Mouse (Mus musculus): ENCODE data around the gene Pus10. TPM values are rescaled to one million over a fixed set of nuclear protein-coding genes. Genes with fewer than 3 reads are reported as not detected.

Pus10 gene
- total RNA-seq (2015): 45.1 and 52.1 TPM in 2 replicates
- total RNA-seq (2017): 52.7 and 71.7 TPM in 2 replicates

GRCm38 (mm10) chr11:23665311-23665786 is at the start of gene Pus10:
Gene Pus10, plus strand, starts transcription at chr11:23665674.
- ATAC-seq (replicated peaks; ENCODE audit: poor library complexity): peak; percentile 32

DNA sequence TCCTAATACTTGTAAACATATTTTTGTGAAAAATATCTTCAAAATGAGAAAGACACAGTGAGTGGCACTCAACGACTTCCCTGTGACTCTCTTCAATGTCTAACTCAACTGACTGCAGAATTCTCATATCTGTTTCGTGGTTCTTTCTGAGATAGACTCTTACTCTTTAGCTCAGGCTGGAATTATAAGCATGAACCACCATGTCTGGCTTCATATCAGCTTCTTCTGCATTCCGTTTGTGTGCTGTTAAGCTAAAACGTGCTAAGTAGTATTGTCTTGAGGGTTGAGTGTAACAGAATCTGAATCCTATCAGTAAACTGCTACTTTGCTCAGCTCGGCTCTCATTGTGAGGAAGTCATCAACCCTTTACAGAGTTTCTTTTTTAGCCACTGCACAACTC is 46.5 kb upstream of the Pus10 start:
- ATAC-seq (replicated peaks; ENCODE audit: poor library complexity): no peak

DNA sequence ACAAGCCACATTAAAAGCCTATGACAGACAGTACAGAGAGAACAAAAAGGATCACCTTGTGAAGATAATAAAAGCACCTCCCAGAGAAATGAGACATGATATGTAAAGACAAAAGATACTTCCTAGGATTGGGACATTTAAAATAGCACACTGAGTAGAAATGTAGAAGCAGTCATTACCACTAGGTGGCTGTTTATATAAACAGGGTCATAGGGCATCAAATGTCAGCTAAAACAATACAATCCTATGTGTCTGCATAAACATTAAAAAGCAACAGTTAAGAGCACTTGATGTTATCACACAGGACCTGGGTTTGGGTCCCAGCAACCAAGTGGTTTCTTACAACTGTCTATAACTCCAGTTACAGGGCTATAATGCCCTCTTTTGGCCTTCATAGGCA is 34.8 kb upstream of the Pus10 start:
- ATAC-seq (replicated peaks; ENCODE audit: poor library complexity): no peak

DNA sequence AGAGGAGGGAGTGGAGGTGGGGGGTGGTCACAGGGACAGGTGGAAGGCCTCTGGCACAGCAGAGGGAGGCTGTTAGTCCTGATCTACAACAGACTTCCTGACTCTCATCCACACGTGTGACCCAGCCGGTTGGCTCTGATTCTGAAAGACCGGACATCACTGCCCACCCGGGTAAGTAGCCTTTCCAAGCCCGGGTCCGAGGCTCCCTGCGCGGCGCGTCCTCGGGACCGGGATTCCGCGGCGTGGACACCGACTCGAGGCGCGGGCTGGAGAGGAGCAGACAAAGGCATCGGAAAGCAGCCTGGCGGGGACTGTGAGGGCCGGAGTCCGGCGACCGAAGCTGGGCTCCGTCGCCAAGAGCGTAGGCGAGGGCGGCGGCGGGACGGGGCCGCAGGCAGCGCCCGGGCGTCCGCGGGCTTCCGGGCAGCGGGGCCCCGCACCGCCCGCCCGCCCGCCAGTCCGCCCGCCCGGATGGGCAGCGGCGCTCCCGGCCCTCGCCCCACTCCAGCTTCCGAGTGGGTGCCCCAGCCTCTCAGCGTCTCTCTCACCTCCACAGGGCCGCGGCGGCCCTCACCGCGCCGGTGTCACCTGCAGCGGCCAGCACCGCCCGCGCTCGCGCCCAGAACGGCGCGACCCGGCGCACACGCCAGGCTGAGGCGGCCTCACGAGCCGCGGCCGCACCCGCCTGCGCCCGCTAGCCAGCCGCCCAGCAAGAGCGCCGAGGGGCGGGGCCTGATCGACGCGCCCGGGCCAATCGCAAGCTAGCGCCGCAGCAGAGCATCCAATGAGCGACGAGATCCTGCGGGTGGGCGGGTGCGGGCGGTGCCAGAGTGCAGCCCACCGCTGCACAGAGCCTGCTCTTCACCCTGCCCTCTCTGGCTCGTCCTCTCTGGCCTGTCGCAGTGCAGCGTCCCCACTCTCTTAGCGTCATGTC is 32.3 kb upstream of the Pus10 start, which contains the start of gene 0610010F05Rik:
Gene 0610010F05Rik (minus strand): TSS at position 695 of the 934 bp plus-strand sequence.
- peak; percentile 95 for ATAC-seq (replicated peaks; ENCODE audit: poor library complexity)

DNA sequence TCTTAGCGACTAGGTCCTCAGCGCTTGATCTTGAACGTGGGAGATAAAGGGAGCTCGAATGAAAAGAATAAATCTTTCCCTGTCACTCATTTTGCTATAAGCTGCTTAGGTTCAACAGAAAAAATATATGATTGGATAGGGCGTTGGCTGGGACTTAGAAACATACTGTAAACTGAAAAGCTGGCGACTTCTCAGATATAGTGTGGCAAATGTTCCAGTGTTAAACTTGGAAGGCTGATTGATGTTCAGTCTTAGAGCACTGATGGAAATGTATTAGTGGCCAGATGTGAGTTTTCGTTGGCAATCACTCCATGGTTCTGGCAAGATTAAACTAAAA is 31.6 kb upstream of the Pus10 start:
- no peak for ATAC-seq (replicated peaks; ENCODE audit: poor library complexity)

GRCm38 (mm10) chr11:23634573-23634972 is 30.9 kb upstream of the Pus10 start:
- ATAC-seq (replicated peaks; ENCODE audit: poor library complexity): no peak

DNA sequence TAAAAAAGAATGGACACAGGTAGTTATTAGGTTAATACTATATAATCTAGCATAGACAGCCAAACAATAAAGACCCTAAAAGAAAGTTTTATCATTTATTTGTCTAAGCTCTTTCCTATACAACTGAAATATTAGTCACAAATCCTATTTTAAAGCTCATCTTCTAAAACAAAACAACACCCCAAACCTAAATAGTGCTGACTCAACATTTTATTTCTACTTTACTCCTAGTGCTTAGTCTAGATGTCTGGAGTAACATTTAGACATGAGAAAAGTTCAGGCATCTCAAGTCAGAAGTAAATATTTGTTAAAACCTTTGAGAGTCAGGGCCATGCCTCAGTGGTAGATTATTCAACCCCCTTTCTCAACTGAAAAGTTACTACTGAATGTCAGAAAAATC is 18.0 kb upstream of the Pus10 start:
- ATAC-seq (replicated peaks; ENCODE audit: poor library complexity): no peak

GRCm38 (mm10) chr11:23647835-23648234 is 17.6 kb upstream of the Pus10 start:
- ATAC-seq (replicated peaks; ENCODE audit: poor library complexity): no peak; the same call in 1 of the 2 replicates

GRCm38 (mm10) chr11:23653666-23654065 is 11.8 kb upstream of the Pus10 start:
- ATAC-seq (replicated peaks; ENCODE audit: poor library complexity): no peak

DNA sequence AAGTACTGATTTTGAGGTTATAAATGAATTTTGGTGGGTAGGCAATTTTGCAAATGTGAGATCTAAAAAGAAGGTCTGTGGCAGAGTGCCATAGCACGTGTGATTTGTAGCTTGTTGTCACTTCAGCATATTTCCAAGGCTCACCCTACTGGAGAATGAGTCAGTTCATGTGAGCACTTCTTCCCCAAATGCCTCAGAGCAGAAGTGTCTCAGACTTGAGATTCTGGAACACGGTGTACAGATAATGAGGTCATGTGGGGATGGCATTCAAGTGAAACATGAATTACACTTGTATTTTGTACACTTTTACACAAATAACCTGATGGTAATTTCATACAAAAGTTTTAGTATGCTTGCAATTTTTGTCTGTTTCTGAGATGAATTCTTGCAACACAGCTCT is 7.7 kb upstream of the Pus10 start:
- no peak for ATAC-seq (replicated peaks; ENCODE audit: poor library complexity)

DNA sequence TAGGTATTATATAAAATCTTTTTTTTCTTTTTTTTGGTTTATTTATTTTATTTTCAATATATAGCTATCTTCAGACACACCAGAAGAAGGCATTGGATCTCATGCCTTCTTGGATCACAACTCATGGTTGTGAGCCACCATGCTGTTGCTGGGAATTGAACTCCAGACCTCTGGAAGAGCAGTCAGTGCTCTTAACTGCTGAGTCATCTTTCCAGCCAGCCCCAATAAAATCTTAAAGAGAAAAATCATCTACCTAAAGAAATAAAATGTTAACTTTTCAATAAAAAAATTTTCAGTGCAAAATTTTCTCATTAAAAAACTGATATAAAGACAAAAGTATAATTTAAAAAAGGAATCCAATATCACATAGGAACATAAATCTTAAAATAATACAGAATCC is 1.2 kb upstream of the Pus10 start:
- no peak for ATAC-seq (replicated peaks; ENCODE audit: poor library complexity)

DNA sequence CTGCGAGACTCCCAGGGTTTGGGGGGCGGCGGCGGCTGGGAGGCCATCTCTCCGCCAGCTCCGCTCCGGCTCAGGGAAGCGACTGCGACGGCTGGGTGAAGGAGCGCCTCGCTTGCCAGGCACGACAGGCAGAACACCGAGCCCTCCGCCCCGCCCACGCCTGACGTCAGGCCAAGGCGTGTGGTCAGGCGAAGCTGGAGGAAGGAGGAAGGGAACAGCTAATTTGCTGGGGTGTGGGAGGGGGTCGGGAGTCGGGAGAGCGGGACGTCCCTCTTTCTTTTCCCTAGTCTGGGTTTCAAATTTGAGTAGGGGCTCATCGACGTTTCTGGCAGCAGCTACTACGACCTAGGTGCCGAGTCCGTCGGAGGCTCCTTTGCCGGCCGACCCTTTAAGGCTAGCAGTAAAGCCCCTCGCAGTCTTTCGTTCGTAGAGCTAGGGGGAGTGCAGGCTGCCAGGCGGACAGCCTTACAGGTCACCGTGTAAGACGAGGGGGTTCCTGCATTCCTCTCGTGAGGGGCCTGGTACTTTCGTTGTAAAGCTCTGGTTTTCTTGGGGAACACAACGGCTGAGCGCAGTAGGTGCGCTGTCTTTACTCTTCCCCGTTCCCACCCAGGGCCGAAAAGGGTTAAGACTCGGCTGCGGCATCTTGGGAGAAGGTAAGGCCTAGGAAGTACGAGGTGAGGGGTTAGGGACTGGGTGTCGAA is 476 bp downstream of the Pus10 start, which contains the start of gene Pex13:
Gene Pex13 (minus strand): TSS at position 162 of the 704 bp plus-strand sequence.
- peak; percentile 90 for ATAC-seq (replicated peaks; ENCODE audit: poor library complexity)

DNA sequence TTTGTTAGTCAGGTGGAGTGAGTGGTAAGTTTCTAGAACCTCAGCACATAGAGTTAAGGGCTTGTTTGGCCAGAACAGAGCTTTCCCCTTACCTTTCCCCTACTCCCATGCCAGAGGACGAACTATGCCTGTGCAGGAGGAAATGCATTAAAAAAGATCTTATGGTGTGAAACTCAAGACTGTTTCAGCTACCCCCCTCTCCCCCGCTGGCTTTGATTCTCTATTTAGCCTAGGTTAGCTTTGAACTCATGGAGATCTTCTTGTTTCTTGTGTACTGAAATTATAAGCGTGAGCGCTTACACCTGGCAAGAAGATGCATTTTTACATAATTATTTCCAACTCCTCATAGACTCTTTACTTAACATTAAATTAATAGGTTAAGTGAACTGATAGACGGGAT is 1.1 kb downstream of the Pus10 start:
- no peak for ATAC-seq (replicated peaks; ENCODE audit: poor library complexity)

GRCm38 (mm10) chr11:23667128-23667527 is 1.7 kb downstream of the Pus10 start:
- no peak for ATAC-seq (replicated peaks; ENCODE audit: poor library complexity)

DNA sequence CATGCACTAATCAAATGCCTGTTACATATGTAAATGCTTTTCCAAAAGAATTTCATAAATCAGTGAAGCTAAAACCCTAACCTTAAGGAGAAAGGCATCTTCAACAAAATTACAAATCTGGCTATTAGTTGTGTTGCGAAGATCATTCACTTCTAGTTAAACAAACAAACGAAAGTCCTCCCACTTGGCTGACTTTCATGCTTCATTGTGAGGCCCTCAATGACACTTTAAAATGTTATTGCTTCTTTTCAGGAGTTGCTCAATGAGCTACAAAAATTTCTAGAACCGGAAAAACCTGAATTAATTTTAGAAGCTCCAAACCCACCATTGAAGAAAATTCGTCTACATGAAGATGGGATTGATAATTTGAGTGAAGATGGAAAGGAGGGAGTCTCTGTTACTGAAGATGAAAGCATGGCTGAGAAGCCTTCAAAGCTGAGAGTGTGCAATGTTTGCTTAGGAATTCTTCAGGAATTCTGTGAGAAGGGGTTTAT is 6.8 kb downstream of the Pus10 start:
- ATAC-seq (replicated peaks; ENCODE audit: poor library complexity): no peak

DNA sequence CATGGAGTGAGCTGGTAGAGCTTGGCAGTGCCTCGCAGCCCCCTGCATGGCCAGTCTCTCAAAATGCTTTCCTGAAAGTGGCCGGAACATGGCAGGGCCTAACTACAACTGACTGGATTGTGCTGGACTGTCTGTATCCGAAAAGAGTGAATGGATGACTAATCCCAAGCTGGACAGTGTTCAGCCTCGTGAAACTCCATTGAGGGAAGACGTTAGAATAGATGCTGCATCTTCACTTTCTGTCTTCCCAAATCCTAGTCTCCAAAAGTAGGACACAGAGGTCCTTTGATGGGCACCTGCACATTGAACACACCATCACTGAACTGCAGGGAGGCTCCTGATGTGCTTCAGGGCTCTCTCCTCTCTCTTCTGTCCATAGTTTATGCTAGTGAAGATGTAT is 10.6 kb downstream of the Pus10 start:
- ATAC-seq (replicated peaks; ENCODE audit: poor library complexity): no peak

DNA sequence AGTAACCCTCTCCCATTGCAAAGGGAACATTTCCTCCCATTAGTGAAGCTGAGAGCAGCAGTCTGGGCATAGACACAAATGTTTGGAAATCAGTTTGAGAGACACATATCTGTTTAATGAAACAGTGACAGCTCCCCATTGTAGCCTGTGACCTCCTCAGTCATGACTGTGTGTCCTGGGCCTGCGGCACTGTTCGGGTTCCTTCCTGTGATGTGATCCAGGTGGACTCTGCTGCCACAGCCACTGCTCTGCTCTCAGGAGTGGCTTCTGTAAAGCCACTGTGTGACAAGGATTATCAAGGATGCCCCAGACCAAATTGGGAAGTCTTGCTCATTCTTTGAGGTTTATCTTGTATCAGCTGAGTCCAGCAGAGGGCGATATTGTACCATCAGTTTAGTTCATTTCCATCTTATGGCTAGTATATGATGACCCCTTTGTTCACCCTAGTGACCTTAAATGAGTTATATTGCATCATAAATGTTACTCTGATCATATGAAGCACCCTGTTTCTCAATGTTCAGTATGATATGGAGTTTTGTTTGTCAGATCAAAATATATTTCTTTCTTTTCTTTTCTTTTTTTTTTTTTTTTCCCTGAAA is 13.7 kb downstream of the Pus10 start:
- ATAC-seq (replicated peaks; ENCODE audit: poor library complexity): peak; percentile 97

GRCm38 (mm10) chr11:23680435-23680950 is 15.0 kb downstream of the Pus10 start:
- no peak for ATAC-seq (replicated peaks; ENCODE audit: poor library complexity)

DNA sequence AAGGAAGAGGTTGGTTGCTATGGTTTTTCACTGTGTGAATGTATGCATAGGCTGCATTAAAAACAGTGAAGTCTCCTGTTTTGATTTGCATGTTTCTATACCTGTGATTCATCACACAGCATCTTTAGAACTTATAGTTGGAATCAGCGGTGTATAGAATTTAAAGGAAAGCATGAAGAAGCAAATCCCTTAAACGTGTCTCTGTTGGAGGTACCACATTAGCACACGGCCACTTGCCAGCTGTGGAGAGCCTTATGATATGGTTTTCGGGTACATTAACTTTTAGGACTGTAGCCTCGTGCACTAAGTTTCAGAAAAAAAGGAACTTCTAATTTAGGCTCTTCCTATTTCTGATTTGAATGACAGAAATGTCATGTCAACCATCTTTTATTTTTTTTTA is 17.1 kb downstream of the Pus10 start:
- ATAC-seq (replicated peaks; ENCODE audit: poor library complexity): no peak

GRCm38 (mm10) chr11:23686671-23687070 is 21.2 kb downstream of the Pus10 start:
- no peak for ATAC-seq (replicated peaks; ENCODE audit: poor library complexity)

DNA sequence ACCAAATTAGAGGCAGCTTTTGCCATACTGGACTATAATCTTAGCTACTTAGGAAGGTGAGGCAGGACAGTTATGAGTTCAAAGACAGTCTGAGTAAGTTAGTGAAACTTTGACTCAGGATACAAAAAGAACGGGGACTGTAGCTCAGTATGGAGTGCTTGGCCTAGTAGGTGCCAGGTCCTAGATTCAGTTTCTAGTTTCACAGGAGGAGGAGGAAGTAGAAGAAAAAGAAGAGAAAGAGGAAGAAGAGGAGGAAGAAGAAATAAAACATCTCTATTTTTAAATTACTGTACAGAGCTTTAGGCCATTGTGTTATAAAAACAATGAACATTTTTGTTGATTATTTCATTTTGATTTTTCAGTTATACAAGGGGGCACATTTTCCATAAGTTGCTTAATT is 22.6 kb downstream of the Pus10 start:
- peak; percentile 52 for ATAC-seq (replicated peaks; ENCODE audit: poor library complexity)
